Mouse (Mus musculus) neural tube, embryonic 12.5 days (tissue): Measurements from ENCODE around the gene Vps35l. TPM values are rescaled to one million over a fixed set of nuclear protein-coding genes. Genes with fewer than 3 reads are reported as not detected.

Source experiments
- ATAC-seq: fragments of 200-750 bp; cut with Nextera tagmentation; 2 replicates; pipeline ENCODE4 v1.8.0; 2017; ENCODE audit warnings: low read depth, mild to moderate bottlenecking, moderate TSS enrichment, moderate library complexity; ENCODE audit not compliant: low FRiP score
- H3K27ac ChIP-seq: fragments of 300-500 bp; sonication (generic); 2 replicates; pipeline ENCODE4 v1.5.1; 2016
- H3K27me3 ChIP-seq: fragments of 300-500 bp; sonication (generic); replicated peaks from 2 replicates; pipeline ENCODE4 v1.6.1; 2016; ENCODE audit warnings: mild to moderate bottlenecking
- H3K36me3 ChIP-seq: fragments of 300-500 bp; sonication (generic); 2 replicates; pipeline ENCODE4 v1.6.1; 2016; ENCODE audit warnings: mild to moderate bottlenecking
- H3K4me1 ChIP-seq: fragments of 300-500 bp; sonication (generic); 2 replicates; pipeline ENCODE4 v1.6.1; 2016
- H3K4me2 ChIP-seq: fragments of 300-500 bp; sonication (generic); replicated peaks from 2 replicates; pipeline ENCODE4 v1.6.1; 2016; ENCODE audit warnings: mild to moderate bottlenecking
- H3K4me3 ChIP-seq: fragments of 300-500 bp; sonication (generic); 2 replicates; pipeline ENCODE4 v1.5.1; 2016
- H3K9ac ChIP-seq: fragments of 300-500 bp; sonication (generic); 2 replicates; pipeline ENCODE4 v1.6.1; 2016; ENCODE audit warnings: mild to moderate bottlenecking
- H3K9me3 ChIP-seq: fragments of 300-500 bp; sonication (generic); 2 replicates; pipeline ENCODE4 v1.6.1; 2016; ENCODE audit warnings: mild to moderate bottlenecking
- WGBS: fragments of 180-500 bp; shearing (Covaris S2); methylation state at CpG from one replicate; pipeline ENCODE4 v1.1.7; 2016; 5-methylcytosine and 5-hydroxymethylcytosine counted together
- polyA plus RNA-seq: library from polyadenylated mRNA; unstranded; fragments of >200 nt; fragmentation: Nextera tagmentation; extraction: Ambion mirVana; gene quantifications from 2 replicates; pipeline ENCODE4 v1.2.1, GENCODE M21; 2016

Vps35l gene
- polyA plus RNA-seq, 1 experiment from 2014 or later = 86.2 TPM

- Histone ChIP-seq H3K27me3 (no peaks in the 10 kb centered on the region), H3K4me3 (no peak overlapping the region), H3K9ac (no peak overlapping the region), H3K4me1 (no peaks in the 10 kb centered on the region), H3K27ac (no peak overlapping the region), H3K9me3 (no peaks in the 10 kb centered on the region), H3K36me3 (no peaks in the 10 kb centered on the region), H3K4me2 (no peak overlapping the region)
- no peak for ATAC-seq
- WGBS = 83% methylated on average over 3 of the region's 3 CpGs
Measured at GRCm38 (mm10) chr7:118879466-118880029, 139.5 kb downstream of the Vps35l start.

GRCm38 (mm10) chr7:118883957-118884356 lies 143.9 kb downstream of the Vps35l start:
- no peaks in the 10 kb centered on the region for H3K9me3 ChIP-seq
- ATAC-seq = no peak
- 90% methylated on average over 4 of the region's 4 CpGs for WGBS
- no peak overlapping the region for H3K9ac ChIP-seq
- H3K4me3 ChIP-seq = no peak overlapping the region
- H3K36me3 ChIP-seq = no peaks in the 10 kb centered on the region
- no peak overlapping the region for H3K4me2 ChIP-seq
- H3K4me1 ChIP-seq = peaks cover 12% of the 10 kb centered on the region
- H3K27ac ChIP-seq = no peak overlapping the region
- no peaks in the 10 kb centered on the region for H3K27me3 ChIP-seq

GRCm38 (mm10) chr7:118884969-118885368 lies 144.9 kb downstream of the Vps35l start:
- no peak overlapping the region for H3K27ac ChIP-seq
- no peak overlapping the region for H3K4me2 ChIP-seq
- ATAC-seq = no peak
- no peak overlapping the region for H3K4me3 ChIP-seq
- 74% methylated on average over 4 of the region's 4 CpGs for WGBS
- no peaks in the 10 kb centered on the region for H3K36me3 ChIP-seq
- no peaks in the 10 kb centered on the region for H3K27me3 ChIP-seq
- H3K4me1 ChIP-seq = peaks cover 20% of the 10 kb centered on the region
- H3K9ac ChIP-seq = no peak overlapping the region
- H3K9me3 ChIP-seq = no peaks in the 10 kb centered on the region

- Histone ChIP-seq H3K9ac (no peak overlapping the region), H3K4me1 (peaks cover 20% of the 10 kb centered on the region), H3K27ac (no peak overlapping the region), H3K4me2 (no peak overlapping the region), H3K4me3 (no peak overlapping the region), H3K9me3 (no peaks in the 10 kb centered on the region), H3K36me3 (no peaks in the 10 kb centered on the region), H3K27me3 (no peaks in the 10 kb centered on the region)
- ATAC-seq = peak; percentile 56
- 11% methylated on average over 6 of the region's 6 CpGs for WGBS
Measured at GRCm38 (mm10) chr7:118887303-118888055, 147.5 kb downstream of the Vps35l start.

- H3K9me3 ChIP-seq = no peaks in the 10 kb centered on the region
- H3K9ac ChIP-seq = no peak overlapping the region
- no peak overlapping the region for H3K27ac ChIP-seq
- ATAC-seq = no peak
- H3K4me3 ChIP-seq = no peak overlapping the region
- H3K27me3 ChIP-seq = no peaks in the 10 kb centered on the region
- no peak overlapping the region for H3K4me2 ChIP-seq
- no peaks in the 10 kb centered on the region for H3K36me3 ChIP-seq
- 5% methylated on average over 3 of the region's 3 CpGs for WGBS
- peaks cover 20% of the 10 kb centered on the region for H3K4me1 ChIP-seq
Measured at GRCm38 (mm10) chr7:118889046-118889680, 149.1 kb downstream of the Vps35l start.

Other genes starting within 250 kb of the Vps35l start
- 2.0 and 2.4 TPM in 2 replicates for gene Itpripl2, start 248.3 kb upstream of the Vps35l start, polyA plus RNA-seq
- 100 and 101 TPM in 2 replicates for gene Coq7, start 206.9 kb upstream of the Vps35l start, polyA plus RNA-seq
- 8.4 and 9.4 TPM in 2 replicates for gene Tmc7, start 155.5 kb upstream of the Vps35l start, polyA plus RNA-seq
- 0.10 and 0.25 TPM in 2 replicates for gene Tmc5, start 142.9 kb upstream of the Vps35l start, polyA plus RNA-seq
- 131 and 138 TPM in 2 replicates for gene Gde1, start 34.4 kb upstream of the Vps35l start, polyA plus RNA-seq
- gene Ccp110, start 27.7 kb upstream of the Vps35l start, polyA plus RNA-seq = 34.2 and 34.6 TPM in 2 replicates
- 3.1 TPM in 2 replicates for gene Iqck, start 115.5 kb downstream of the Vps35l start, polyA plus RNA-seq
- gene Knop1, start 116.0 kb downstream of the Vps35l start, polyA plus RNA-seq = 100 and 106 TPM in 2 replicates